Mouse (Mus musculus) heart, adult 2 months (tissue): ENCODE measurements around the gene S100a13.
A peak's percentile ranks its signal among the peaks of the same experiment; 100 is the strongest.

ENCODE experiments used
- CTCF ChIP-seq: fragments of 200-600 bp; IDR thresholded peaks from 2 replicates; pipeline ENCODE4 v1.8.1; 2022; ENCODE audit warnings: antibody characterized with exemption, mild to moderate bottlenecking, moderate library complexity
- EP300 ChIP-seq: fragments of 200-500 bp; IDR thresholded peaks from 2 replicates; pipeline ENCODE4 v1.6.1; 2011; ENCODE audit warnings: low read depth, low read length, control low read depth; ENCODE audit not compliant: insufficient read depth
- POLR2A ChIP-seq: fragments of 200-500 bp; IDR thresholded peaks from 2 replicates; pipeline ENCODE4 v1.6.1; 2011; ENCODE audit warnings: mild to moderate bottlenecking, low read depth, low read length, control low read depth; ENCODE audit not compliant: insufficient read depth

GRCm38 (mm10) chr3:90491350-90491749 is 22.9 kb upstream of the S100a13 start:
- TF ChIP-seq POLR2A (no peak), CTCF (peak; percentile 42), EP300 (no peak)
